Mouse (Mus musculus) forebrain, embryonic 10.5 days (tissue): Measurements from ENCODE around the gene Olfr1324. TPM values are rescaled to one million over a fixed set of nuclear protein-coding genes. Genes with fewer than 3 reads are reported as not detected.
"Not testable (repeated sequence)": the region's sequence is repeated elsewhere in the genome, so short reads cannot be mapped to it uniquely, and the experiment has no call there.

Experiments used
- DNase-seq: peaks from one replicate; pipeline ENCODE4 v3.0.0-alpha.2; 2017; ENCODE audit warnings: low spot score; ENCODE audit errors: extremely low spot score
- H3K27ac ChIP-seq: fragments of 300-500 bp; sonication (generic); 2 replicates; pipeline ENCODE4 v1.5.1; 2016; ENCODE audit warnings: mild to moderate bottlenecking
- H3K27me3 ChIP-seq: fragments of 300-500 bp; sonication (generic); 2 replicates; pipeline ENCODE4 v1.6.1; 2016; ENCODE audit warnings: mild to moderate bottlenecking; ENCODE audit not compliant: poor library complexity, severe bottlenecking
- H3K36me3 ChIP-seq: fragments of 300-500 bp; sonication (generic); replicated peaks from 2 replicates; pipeline ENCODE4 v1.6.1; 2016; ENCODE audit warnings: mild to moderate bottlenecking, moderate library complexity
- H3K4me1 ChIP-seq: fragments of 300-500 bp; sonication (generic); 2 replicates; pipeline ENCODE4 v1.6.1; 2016
- H3K4me3 ChIP-seq: fragments of 300-500 bp; sonication (generic); 2 replicates; pipeline ENCODE4 v1.5.1; 2016; ENCODE audit warnings: mild to moderate bottlenecking, moderate library complexity
- H3K9me3 ChIP-seq: fragments of 300-500 bp; sonication (generic); 2 replicates; pipeline ENCODE4 v1.6.1; 2016; ENCODE audit warnings: mild to moderate bottlenecking, moderate library complexity
- WGBS: fragments of 180-500 bp; shearing (Covaris S2); methylation state at CpG from one replicate; pipeline ENCODE4 v1.1.7; 2016; 5-methylcytosine and 5-hydroxymethylcytosine counted together
- polyA plus RNA-seq: library from polyadenylated mRNA; unstranded; fragments of >200 nt; fragmentation: Nextera tagmentation; extraction: Ambion mirVana; gene quantifications from 2 replicates; pipeline ENCODE4 v1.2.1, GENCODE M21; 2016

The Olfr1324 gene
- polyA plus RNA-seq = not detected in 2 replicates

DNA sequence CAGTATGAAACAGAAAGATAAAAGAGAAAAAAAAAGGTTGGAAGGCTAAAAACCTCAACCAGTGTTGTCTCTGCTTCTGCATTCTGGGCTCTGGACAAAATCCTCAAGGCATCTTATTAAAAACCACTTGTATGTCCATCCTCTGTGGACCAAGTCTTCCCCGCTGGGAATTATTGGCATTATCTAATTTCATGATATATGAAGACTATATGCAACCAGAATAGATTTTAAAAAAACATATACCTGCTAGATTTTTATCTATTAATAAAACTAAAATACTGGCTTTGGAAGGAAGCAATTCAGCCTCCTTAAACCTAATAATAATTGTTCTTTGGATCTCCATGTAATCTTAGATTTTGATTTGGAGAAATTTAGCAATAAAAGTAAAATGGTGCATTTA lies at the start of gene Olfr1324:
Olfr1324 (minus strand) TSS at position 101 of the 400 bp plus-strand sequence.
- DNase-seq = no peak
- no peaks in the 10 kb centered on the region for H3K36me3 ChIP-seq
- 80% methylated on average over 1 of the region's 1 CpGs for WGBS
- H3K4me1 ChIP-seq = no peaks in the 10 kb centered on the region
- no peak within 1 kb of the TSS for H3K4me3 ChIP-seq
- no peak within 1 kb of the TSS for H3K27ac ChIP-seq
- H3K9me3 ChIP-seq = no peaks in the 10 kb centered on the region
- H3K27me3 ChIP-seq = no peaks in the 10 kb centered on the region

GRCm38 (mm10) chrX:50470341-50470740 lies 42.0 kb upstream of the Olfr1324 start:
- H3K9me3 ChIP-seq, H3K27ac ChIP-seq, H3K27me3 ChIP-seq, H3K4me3 ChIP-seq, H3K4me1 ChIP-seq, DNase-seq, H3K36me3 ChIP-seq: not testable (repeated sequence)
- WGBS = 85% methylated on average over 6 of the region's 6 CpGs

GRCm38 (mm10) chrX:50456136-50456535 lies 27.8 kb upstream of the Olfr1324 start:
- Histone ChIP-seq H3K36me3 (no peaks in the 10 kb centered on the region), H3K4me1 (no peaks in the 10 kb centered on the region), H3K27ac (no peak overlapping the region), H3K9me3 (no peaks in the 10 kb centered on the region), H3K27me3 (no peaks in the 10 kb centered on the region), H3K4me3 (no peak overlapping the region)
- 47% methylated on average over 1 of the region's 1 CpGs for WGBS
- no peak for DNase-seq

- Histone ChIP-seq H3K4me1 (no peaks in the 10 kb centered on the region), H3K27me3 (no peaks in the 10 kb centered on the region), H3K36me3 (no peaks in the 10 kb centered on the region), H3K9me3 (no peaks in the 10 kb centered on the region), H3K27ac (no peak overlapping the region), H3K4me3 (no peak overlapping the region)
- DNase-seq = no peak
- WGBS = 76% methylated on average over 1 of the region's 1 CpGs
These were observed 15.1 kb upstream of the Olfr1324 start for GRCm38 (mm10) chrX:50443352-50443751.

DNA sequence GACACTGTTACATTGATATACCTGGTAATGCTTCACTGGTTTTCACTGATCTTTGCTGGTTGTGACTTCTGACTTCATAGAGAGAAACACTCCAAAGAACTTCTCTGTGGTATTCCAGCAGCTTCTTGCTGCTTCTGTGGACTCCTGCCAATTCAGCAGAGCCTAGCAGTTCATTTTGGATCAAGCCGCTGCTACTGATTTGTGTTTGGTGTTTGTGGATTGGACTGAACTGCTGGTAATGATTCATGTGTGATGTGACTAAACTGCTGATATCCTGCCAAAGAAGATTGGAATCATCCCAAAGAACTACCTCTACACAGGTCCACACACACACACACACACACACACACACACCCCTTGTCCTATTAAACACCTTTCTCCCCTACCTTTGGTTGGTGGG lies 14.4 kb upstream of the Olfr1324 start:
- Histone ChIP-seq H3K9me3 (no peaks in the 10 kb centered on the region), H3K27me3 (no peaks in the 10 kb centered on the region), H3K4me3 (no peak overlapping the region), H3K36me3 (no peaks in the 10 kb centered on the region), H3K27ac (no peak overlapping the region), H3K4me1 (no peaks in the 10 kb centered on the region)
- 100% methylated on average over 1 of the region's 1 CpGs for WGBS
- DNase-seq = no peak

- Histone ChIP-seq H3K27me3 (no peaks in the 10 kb centered on the region), H3K27ac (no peak overlapping the region), H3K36me3 (no peaks in the 10 kb centered on the region), H3K4me1 (no peaks in the 10 kb centered on the region), H3K9me3 (no peaks in the 10 kb centered on the region), H3K4me3 (no peak overlapping the region)
- DNase-seq = no peak
- WGBS = 87% methylated on average over 2 of the region's 2 CpGs
These were observed 4.2 kb upstream of the Olfr1324 start for GRCm38 (mm10) chrX:50432499-50432898.

- WGBS = 64% methylated on average over 2 of the region's 2 CpGs
- no peaks in the 10 kb centered on the region for H3K4me1 ChIP-seq
- H3K27me3 ChIP-seq = no peaks in the 10 kb centered on the region
- H3K4me3 ChIP-seq = no peak overlapping the region
- no peaks in the 10 kb centered on the region for H3K36me3 ChIP-seq
- no peaks in the 10 kb centered on the region for H3K9me3 ChIP-seq
- no peak overlapping the region for H3K27ac ChIP-seq
- DNase-seq = no peak
These were observed 478 bp downstream of the Olfr1324 start for GRCm38 (mm10) chrX:50427712-50428328.

- Histone ChIP-seq H3K27me3 (no peaks in the 10 kb centered on the region), H3K36me3 (no peaks in the 10 kb centered on the region), H3K27ac (no peak overlapping the region), H3K4me1 (no peaks in the 10 kb centered on the region), H3K4me3 (no peak overlapping the region), H3K9me3 (no peaks in the 10 kb centered on the region)
- no peak for DNase-seq
- WGBS = 83% methylated on average over 3 of the region's 3 CpGs
These were observed 2.3 kb downstream of the Olfr1324 start for GRCm38 (mm10) chrX:50425899-50426436.

DNA sequence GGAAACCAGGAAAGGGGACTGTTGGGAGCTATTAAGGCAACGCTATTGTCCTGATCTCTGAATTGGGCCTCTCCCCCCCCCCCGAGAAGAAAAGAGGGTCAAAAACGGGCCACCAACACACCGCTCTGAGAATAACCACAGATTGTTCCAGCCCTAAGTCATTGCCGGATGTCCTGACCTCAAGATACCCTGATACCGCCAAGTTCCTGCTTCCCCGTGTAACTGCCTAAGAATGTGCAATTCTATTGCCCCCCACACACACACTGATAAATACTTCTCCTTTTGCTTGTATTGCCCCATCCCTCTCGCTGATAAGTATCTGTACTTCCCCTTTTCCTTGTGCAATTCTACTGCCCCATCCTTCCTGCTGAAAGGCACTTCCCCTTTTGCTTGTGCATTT lies 17.9 kb downstream of the Olfr1324 start:
- DNase-seq, H3K27ac ChIP-seq, H3K36me3 ChIP-seq, H3K4me3 ChIP-seq, H3K4me1 ChIP-seq, H3K27me3 ChIP-seq, H3K9me3 ChIP-seq: not testable (repeated sequence)
- 89% methylated on average over 8 of the region's 8 CpGs for WGBS

DNA sequence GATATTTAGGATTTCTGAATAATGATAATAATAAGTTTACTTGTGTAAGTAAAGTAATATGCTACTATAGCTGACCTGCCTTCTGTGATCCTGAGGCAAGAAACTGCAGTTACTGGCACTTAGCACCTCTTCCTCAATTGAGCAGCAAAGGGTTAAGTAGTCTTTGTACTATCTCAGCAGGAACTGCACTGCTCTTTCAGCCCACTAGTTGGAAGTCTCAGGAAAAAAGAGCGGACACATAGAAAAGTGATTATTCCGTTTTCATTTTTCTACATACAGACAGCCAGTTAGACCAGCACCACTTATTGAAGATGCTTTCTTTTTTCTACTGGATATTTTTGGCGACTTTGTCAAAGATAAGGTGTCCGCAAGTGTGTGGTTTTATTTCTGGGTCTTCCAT lies 37.7 kb downstream of the Olfr1324 start:
- not testable (repeated sequence) for H3K36me3 ChIP-seq, DNase-seq, H3K9me3 ChIP-seq, H3K27ac ChIP-seq, H3K27me3 ChIP-seq, H3K4me1 ChIP-seq, H3K4me3 ChIP-seq
- WGBS = 73% methylated on average over 4 of the region's 4 CpGs

GRCm38 (mm10) chrX:50374978-50375377 lies 53.3 kb downstream of the Olfr1324 start:
- Histone ChIP-seq H3K27ac (no peak overlapping the region), H3K36me3 (no peaks in the 10 kb centered on the region), H3K27me3 (no peaks in the 10 kb centered on the region), H3K4me1 (no peaks in the 10 kb centered on the region), H3K9me3 (peaks cover 21% of the 10 kb centered on the region), H3K4me3 (no peak overlapping the region)
- 91% methylated on average over 1 of the region's 1 CpGs for WGBS
- no peak for DNase-seq
